Mouse (Mus musculus) olfactory bulb, adult 2 months (tissue): ENCODE data around the gene Dlx5.

ENCODE experiments used
- CTCF ChIP-seq: fragments of 200-500 bp; IDR thresholded peaks from 2 replicates; pipeline ENCODE4 v1.5.1; 2012; ENCODE audit warnings: low read depth, mild to moderate bottlenecking, low read length, moderate library complexity; ENCODE audit not compliant: insufficient read depth
- POLR2A ChIP-seq: fragments of 200-500 bp; IDR thresholded peaks from 2 replicates; pipeline ENCODE4 v1.6.1; 2012; ENCODE audit warnings: mild to moderate bottlenecking, low read depth, low read length, moderate library complexity; ENCODE audit not compliant: insufficient read depth

DNA sequence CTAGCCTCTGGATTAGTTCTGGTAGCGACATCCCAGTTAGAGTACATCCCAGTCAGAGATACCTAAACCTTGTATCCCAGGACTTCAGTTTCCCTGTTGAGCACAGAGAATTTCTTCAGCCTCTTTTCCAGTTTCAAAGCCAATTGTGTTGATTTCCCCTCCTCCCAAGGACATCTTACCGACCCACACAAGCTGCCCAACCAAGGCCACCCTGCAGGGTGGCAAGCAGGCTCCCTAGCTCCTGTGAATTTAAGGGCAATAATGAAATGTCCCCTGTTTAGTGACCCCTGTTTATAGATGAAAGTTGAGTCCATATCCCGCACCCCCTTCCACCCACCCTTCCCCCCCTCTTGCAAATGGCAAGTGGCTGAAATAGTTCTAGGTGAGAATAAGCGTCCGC lies 9.0 kb downstream of the Dlx5 start:
- TF ChIP-seq POLR2A (no peak), CTCF (no peak)
